Mouse (Mus musculus): ENCODE results near the gene Abca8b. TPM values are rescaled to one million over a fixed set of nuclear protein-coding genes. Genes with fewer than 3 reads are reported as not detected.
"Not testable (repeated sequence)": the region's sequence is repeated elsewhere in the genome, so short reads cannot be mapped to it uniquely, and the experiment has no call there.

The Abca8b gene
- polyA plus RNA-seq, 1 experiment from 2014 or later: 0.46 TPM

- no peaks in the 10 kb centered on the region for H3K27me3 ChIP-seq (ENCODE audit: control insufficient read depth, insufficient read depth, low read length)
- H3K4me2 ChIP-seq (replicated peaks; ENCODE audit: low read depth, low read length): no peak overlapping the region
- H3K27ac ChIP-seq (ENCODE audit: low read depth, low read length): no peak overlapping the region
- 60% methylated on average over 7 of the region's 7 CpGs for WGBS
- no peak overlapping the region for H3K9ac ChIP-seq (ENCODE audit: low read depth, low read length)
- H3K9me3 ChIP-seq (ENCODE audit: control insufficient read depth, low read length): no peaks in the 10 kb centered on the region
- no peaks in the 10 kb centered on the region for H3K36me3 ChIP-seq (ENCODE audit: control insufficient read depth, insufficient read depth, low read length)
- no peaks in the 10 kb centered on the region for H3K4me1 ChIP-seq (ENCODE audit: control insufficient read depth, insufficient read depth, low read length)
- ATAC-seq (ENCODE audit: low FRiP score, low TSS enrichment): no peak
- H3K4me3 ChIP-seq (ENCODE audit: low read length): no peak overlapping the region
Measured at GRCm38 (mm10) chr11:109926718-109927680, 68.6 kb downstream of the Abca8b start.

DNA sequence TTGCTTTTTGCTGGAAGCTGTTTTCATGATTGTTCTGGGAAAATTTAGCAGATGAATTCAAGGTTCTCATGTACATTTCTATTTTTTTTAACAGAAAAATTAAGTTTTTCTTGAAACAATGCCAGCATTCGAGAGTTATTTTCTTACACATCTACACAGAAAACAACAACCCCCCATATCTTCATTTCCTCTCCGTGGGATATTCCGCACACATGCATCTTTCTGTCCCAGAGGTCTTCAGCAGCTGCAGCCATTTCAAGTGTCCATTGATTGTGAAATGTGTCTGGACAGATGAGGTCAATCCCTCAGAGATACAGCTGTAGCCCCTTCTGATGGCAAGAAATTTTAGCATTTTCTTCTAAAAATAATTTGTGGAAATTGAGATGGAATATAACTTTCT, 73.4 kb downstream of the Abca8b start:
- no peak overlapping the region for H3K4me2 ChIP-seq (replicated peaks; ENCODE audit: low read depth, low read length)
- no peaks in the 10 kb centered on the region for H3K4me1 ChIP-seq (ENCODE audit: control insufficient read depth, insufficient read depth, low read length)
- H3K4me3 ChIP-seq (ENCODE audit: low read length): no peak overlapping the region
- WGBS: 82% methylated on average over 3 of the region's 3 CpGs
- no peaks in the 10 kb centered on the region for H3K36me3 ChIP-seq (ENCODE audit: control insufficient read depth, insufficient read depth, low read length)
- H3K9me3 ChIP-seq (ENCODE audit: control insufficient read depth, low read length): no peaks in the 10 kb centered on the region
- H3K9ac ChIP-seq (ENCODE audit: low read depth, low read length): no peak overlapping the region
- no peaks in the 10 kb centered on the region for H3K27me3 ChIP-seq (ENCODE audit: control insufficient read depth, insufficient read depth, low read length)
- no peak for ATAC-seq (ENCODE audit: low FRiP score, low TSS enrichment)
- no peak overlapping the region for H3K27ac ChIP-seq (ENCODE audit: low read depth, low read length)

- H3K9ac ChIP-seq (ENCODE audit: low read depth, low read length): no peak overlapping the region
- H3K4me1 ChIP-seq (ENCODE audit: control insufficient read depth, insufficient read depth, low read length): no peaks in the 10 kb centered on the region
- no peak overlapping the region for H3K27ac ChIP-seq (ENCODE audit: low read depth, low read length)
- H3K4me3 ChIP-seq (ENCODE audit: low read length): no peak overlapping the region
- no peak for ATAC-seq (ENCODE audit: low FRiP score, low TSS enrichment)
- no peak overlapping the region for H3K4me2 ChIP-seq (replicated peaks; ENCODE audit: low read depth, low read length)
- no peaks in the 10 kb centered on the region for H3K36me3 ChIP-seq (ENCODE audit: control insufficient read depth, insufficient read depth, low read length)
- 67% methylated on average over 2 of the region's 2 CpGs for WGBS
- H3K9me3 ChIP-seq (ENCODE audit: control insufficient read depth, low read length): no peaks in the 10 kb centered on the region
- no peaks in the 10 kb centered on the region for H3K27me3 ChIP-seq (ENCODE audit: control insufficient read depth, insufficient read depth, low read length)
Measured at GRCm38 (mm10) chr11:109919480-109919879, 76.2 kb downstream of the Abca8b start.

DNA sequence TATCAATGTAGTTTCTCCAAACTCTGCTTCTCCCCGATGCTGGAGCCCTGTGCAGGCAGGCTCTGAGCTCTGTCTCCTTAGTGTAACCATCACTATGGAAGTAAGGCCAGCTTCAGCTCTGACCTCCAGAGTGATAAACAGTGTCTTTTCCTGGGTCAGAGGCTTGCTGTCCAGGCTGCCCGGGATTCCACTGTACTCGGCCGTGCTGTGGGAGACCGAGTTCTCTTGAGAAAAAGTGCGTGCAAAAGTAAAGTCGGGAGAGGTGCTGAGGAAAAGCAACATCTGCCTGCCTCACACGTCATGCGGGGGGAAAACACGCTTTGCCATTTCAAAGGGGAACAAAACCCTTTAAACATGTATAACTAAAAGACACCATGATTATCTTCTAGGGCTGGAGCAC, 79.0 kb downstream of the Abca8b start:
- no peaks in the 10 kb centered on the region for H3K9me3 ChIP-seq (ENCODE audit: control insufficient read depth, low read length)
- H3K9ac ChIP-seq (ENCODE audit: low read depth, low read length): no peak overlapping the region
- H3K4me3 ChIP-seq (ENCODE audit: low read length): no peak overlapping the region
- H3K27ac ChIP-seq (ENCODE audit: low read depth, low read length): no peak overlapping the region
- no peaks in the 10 kb centered on the region for H3K36me3 ChIP-seq (ENCODE audit: control insufficient read depth, insufficient read depth, low read length)
- H3K4me2 ChIP-seq (replicated peaks; ENCODE audit: low read depth, low read length): no peak overlapping the region
- WGBS: 84% methylated on average over 10 of the region's 10 CpGs
- no peak for ATAC-seq (ENCODE audit: low FRiP score, low TSS enrichment)
- H3K27me3 ChIP-seq (ENCODE audit: control insufficient read depth, insufficient read depth, low read length): no peaks in the 10 kb centered on the region
- H3K4me1 ChIP-seq (ENCODE audit: control insufficient read depth, insufficient read depth, low read length): no peaks in the 10 kb centered on the region

DNA sequence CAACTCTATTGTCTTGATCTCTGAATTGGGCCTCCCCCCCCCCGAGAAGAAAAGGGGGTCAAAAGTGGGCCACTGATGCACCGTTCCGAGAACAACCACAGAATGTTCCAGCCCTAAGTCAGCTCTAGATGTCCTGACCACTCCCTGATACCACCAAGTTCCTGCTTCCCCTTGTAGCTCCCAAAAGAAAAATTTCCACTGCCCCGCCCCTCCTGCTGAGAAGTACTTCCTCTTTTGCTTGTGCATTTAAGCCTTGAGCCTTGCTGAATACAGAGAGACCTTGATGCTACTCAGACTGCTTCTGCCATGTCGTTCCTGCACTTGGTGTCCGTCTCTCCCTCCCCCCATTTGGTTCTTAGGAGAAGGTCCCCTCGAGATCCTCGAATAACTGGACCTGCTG, 82.5 kb downstream of the Abca8b start:
- H3K9ac ChIP-seq (ENCODE audit: low read depth, low read length); H3K36me3 ChIP-seq (ENCODE audit: control insufficient read depth, insufficient read depth, low read length); ATAC-seq (ENCODE audit: low FRiP score, low TSS enrichment); H3K27me3 ChIP-seq (ENCODE audit: control insufficient read depth, insufficient read depth, low read length); H3K9me3 ChIP-seq (ENCODE audit: control insufficient read depth, low read length); H3K4me2 ChIP-seq (replicated peaks; ENCODE audit: low read depth, low read length); H3K27ac ChIP-seq (ENCODE audit: low read depth, low read length); H3K4me3 ChIP-seq (ENCODE audit: low read length); H3K4me1 ChIP-seq (ENCODE audit: control insufficient read depth, insufficient read depth, low read length): not testable (repeated sequence)
- WGBS: 96% methylated on average over 8 of the region's 8 CpGs

GRCm38 (mm10) chr11:109912118-109912517, 83.5 kb downstream of the Abca8b start:
- 72% methylated on average over 1 of the region's 1 CpGs for WGBS
- H3K4me1 ChIP-seq (ENCODE audit: control insufficient read depth, insufficient read depth, low read length); H3K9ac ChIP-seq (ENCODE audit: low read depth, low read length); H3K9me3 ChIP-seq (ENCODE audit: control insufficient read depth, low read length); H3K4me3 ChIP-seq (ENCODE audit: low read length); H3K36me3 ChIP-seq (ENCODE audit: control insufficient read depth, insufficient read depth, low read length); H3K4me2 ChIP-seq (replicated peaks; ENCODE audit: low read depth, low read length); H3K27me3 ChIP-seq (ENCODE audit: control insufficient read depth, insufficient read depth, low read length); H3K27ac ChIP-seq (ENCODE audit: low read depth, low read length); ATAC-seq (ENCODE audit: low FRiP score, low TSS enrichment): not testable (repeated sequence)

DNA sequence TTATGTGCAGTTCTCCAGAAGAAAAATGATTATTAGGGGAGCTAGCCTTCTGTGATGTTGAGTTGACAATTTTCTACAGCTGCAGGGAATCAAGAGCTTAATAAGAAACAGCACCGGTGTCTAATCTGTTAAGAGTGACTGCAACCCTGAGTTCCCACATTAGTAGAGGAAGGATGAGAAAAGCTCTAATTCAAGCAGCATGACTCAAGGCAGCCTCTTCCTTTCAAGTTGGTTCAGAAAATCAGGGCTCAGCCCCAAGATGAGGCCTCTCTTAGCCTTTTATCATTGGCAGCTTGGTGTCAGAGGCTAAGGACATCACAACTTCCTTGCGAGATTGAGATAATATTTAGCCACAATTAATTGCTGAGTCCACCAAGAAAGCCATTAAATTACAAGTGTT, 85.8 kb downstream of the Abca8b start:
- 52% methylated on average over 2 of the region's 2 CpGs for WGBS
- no peaks in the 10 kb centered on the region for H3K9me3 ChIP-seq (ENCODE audit: control insufficient read depth, low read length)
- no peak for ATAC-seq (ENCODE audit: low FRiP score, low TSS enrichment)
- H3K36me3 ChIP-seq (ENCODE audit: control insufficient read depth, insufficient read depth, low read length): no peaks in the 10 kb centered on the region
- H3K4me1 ChIP-seq (ENCODE audit: control insufficient read depth, insufficient read depth, low read length): no peaks in the 10 kb centered on the region
- H3K9ac ChIP-seq (ENCODE audit: low read depth, low read length): no peak overlapping the region
- H3K27ac ChIP-seq (ENCODE audit: low read depth, low read length): no peak overlapping the region
- H3K4me2 ChIP-seq (replicated peaks; ENCODE audit: low read depth, low read length): no peak overlapping the region
- H3K27me3 ChIP-seq (ENCODE audit: control insufficient read depth, insufficient read depth, low read length): no peaks in the 10 kb centered on the region
- no peak overlapping the region for H3K4me3 ChIP-seq (ENCODE audit: low read length)

GRCm38 (mm10) chr11:109908207-109909031, 87.2 kb downstream of the Abca8b start:
- ATAC-seq (ENCODE audit: low FRiP score, low TSS enrichment): no peak

DNA sequence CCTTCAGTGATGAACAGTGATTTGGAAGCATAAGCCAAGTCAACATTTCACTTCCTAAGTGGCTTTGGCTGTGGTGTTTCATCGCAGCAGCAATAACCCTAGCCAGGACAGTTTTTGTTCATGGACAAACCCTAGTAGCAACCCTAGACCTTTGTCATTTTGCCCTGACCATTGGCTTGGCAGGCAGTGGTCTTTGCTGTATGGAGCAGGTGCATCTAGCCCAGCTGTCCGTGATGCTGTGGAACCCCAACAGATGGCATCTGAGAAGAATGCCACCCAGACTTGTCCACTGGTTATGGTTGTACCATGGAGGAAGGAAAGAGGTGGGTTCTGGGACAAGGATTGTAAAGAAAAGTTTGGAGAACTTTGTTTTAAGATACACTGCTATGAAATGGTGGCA, 88.1 kb downstream of the Abca8b start:
- H3K27me3 ChIP-seq (ENCODE audit: control insufficient read depth, insufficient read depth, low read length): no peaks in the 10 kb centered on the region
- H3K9ac ChIP-seq (ENCODE audit: low read depth, low read length): no peak overlapping the region
- no peak overlapping the region for H3K4me3 ChIP-seq (ENCODE audit: low read length)
- no peaks in the 10 kb centered on the region for H3K4me1 ChIP-seq (ENCODE audit: control insufficient read depth, insufficient read depth, low read length)
- no peak overlapping the region for H3K4me2 ChIP-seq (replicated peaks; ENCODE audit: low read depth, low read length)
- H3K9me3 ChIP-seq (ENCODE audit: control insufficient read depth, low read length): no peaks in the 10 kb centered on the region
- no peak overlapping the region for H3K27ac ChIP-seq (ENCODE audit: low read depth, low read length)
- WGBS: 91% methylated on average over 2 of the region's 2 CpGs
- no peak for ATAC-seq (ENCODE audit: low FRiP score, low TSS enrichment)
- H3K36me3 ChIP-seq (ENCODE audit: control insufficient read depth, insufficient read depth, low read length): no peaks in the 10 kb centered on the region

More at GRCm38 (mm10) chr11:109908207-109909031, 87.2 kb downstream of the Abca8b start:
- Histone ChIP-seq H3K36me3 (ENCODE audit: control insufficient read depth, insufficient read depth, low read length) (no peaks in the 10 kb centered on the region), H3K9me3 (ENCODE audit: control insufficient read depth, low read length) (no peaks in the 10 kb centered on the region), H3K4me1 (ENCODE audit: control insufficient read depth, insufficient read depth, low read length) (no peaks in the 10 kb centered on the region), H3K27ac (ENCODE audit: low read depth, low read length) (no peak overlapping the region), H3K4me2 (replicated peaks; ENCODE audit: low read depth, low read length) (no peak overlapping the region), H3K9ac (ENCODE audit: low read depth, low read length) (no peak overlapping the region), H3K27me3 (ENCODE audit: control insufficient read depth, insufficient read depth, low read length) (no peaks in the 10 kb centered on the region), H3K4me3 (ENCODE audit: low read length) (no peak overlapping the region)
- WGBS: 86% methylated on average over 10 of the region's 10 CpGs
